Mouse (Mus musculus) kidney, adult 18-20 months (tissue): ENCODE measurements around the gene Elavl2.
"Not testable (repeated sequence)": the region's sequence is repeated elsewhere in the genome, so short reads cannot be mapped to it uniquely, and the experiment has no call there.

Source experiments
- DNase-seq: peaks from one replicate; pipeline ENCODE4 v3.0.0; 2021

The Elavl2 gene

GRCm38 (mm10) chr4:91310801-91311200 lies 89.8 kb downstream of the Elavl2 start:
- DNase-seq = no peak

GRCm38 (mm10) chr4:91297706-91298105 lies 102.9 kb downstream of the Elavl2 start:
- no peak for DNase-seq

- no peak for DNase-seq
Measured at GRCm38 (mm10) chr4:91295317-91295716, 105.3 kb downstream of the Elavl2 start.

- no peak for DNase-seq
Measured at GRCm38 (mm10) chr4:91291526-91291925, 109.1 kb downstream of the Elavl2 start.

- no peak for DNase-seq
Measured at GRCm38 (mm10) chr4:91290373-91290772, 110.2 kb downstream of the Elavl2 start.

GRCm38 (mm10) chr4:91289151-91289550 lies 111.4 kb downstream of the Elavl2 start:
- no peak for DNase-seq

GRCm38 (mm10) chr4:91268390-91268789 lies 132.2 kb downstream of the Elavl2 start:
- DNase-seq = no peak

GRCm38 (mm10) chr4:91263733-91264440 lies 136.7 kb downstream of the Elavl2 start:
- DNase-seq = no peak

- DNase-seq = no peak
Measured at GRCm38 (mm10) chr4:91262839-91263238, 137.7 kb downstream of the Elavl2 start.

- DNase-seq = no peak
Measured at GRCm38 (mm10) chr4:91260622-91261021, 140.0 kb downstream of the Elavl2 start.

- no peak for DNase-seq
Measured at GRCm38 (mm10) chr4:91248650-91249049, 151.9 kb downstream of the Elavl2 start.

GRCm38 (mm10) chr4:91245136-91245535 lies 155.4 kb downstream of the Elavl2 start:
- not testable (repeated sequence) for DNase-seq

GRCm38 (mm10) chr4:91244554-91244953 lies 156.0 kb downstream of the Elavl2 start:
- DNase-seq = no peak

GRCm38 (mm10) chr4:91243896-91244295 lies 156.7 kb downstream of the Elavl2 start:
- no peak for DNase-seq

- DNase-seq = no peak
Measured at GRCm38 (mm10) chr4:91238739-91239485, 161.7 kb downstream of the Elavl2 start.

GRCm38 (mm10) chr4:91236976-91237375 lies 163.6 kb downstream of the Elavl2 start:
- no peak for DNase-seq

- DNase-seq = no peak
Measured at GRCm38 (mm10) chr4:91234941-91235340, 165.6 kb downstream of the Elavl2 start.

GRCm38 (mm10) chr4:91233599-91233998 lies 167.0 kb downstream of the Elavl2 start:
- DNase-seq = no peak

- DNase-seq = no peak
Measured at GRCm38 (mm10) chr4:91230439-91230863, 170.1 kb downstream of the Elavl2 start.

GRCm38 (mm10) chr4:91228341-91228740 lies 172.2 kb downstream of the Elavl2 start:
- DNase-seq = no peak

- DNase-seq = no peak
Measured at GRCm38 (mm10) chr4:91223811-91224210, 176.8 kb downstream of the Elavl2 start.

GRCm38 (mm10) chr4:91219322-91219721 lies 181.3 kb downstream of the Elavl2 start:
- DNase-seq = no peak

GRCm38 (mm10) chr4:91213917-91214316 lies 186.7 kb downstream of the Elavl2 start:
- no peak for DNase-seq
